Mouse (Mus musculus): Measurements from ENCODE around the gene Ccnd1.
"Not testable (repeated sequence)": the region's sequence is repeated elsewhere in the genome, so short reads cannot be mapped to it uniquely, and the experiment has no call there.

The Ccnd1 gene

DNA sequence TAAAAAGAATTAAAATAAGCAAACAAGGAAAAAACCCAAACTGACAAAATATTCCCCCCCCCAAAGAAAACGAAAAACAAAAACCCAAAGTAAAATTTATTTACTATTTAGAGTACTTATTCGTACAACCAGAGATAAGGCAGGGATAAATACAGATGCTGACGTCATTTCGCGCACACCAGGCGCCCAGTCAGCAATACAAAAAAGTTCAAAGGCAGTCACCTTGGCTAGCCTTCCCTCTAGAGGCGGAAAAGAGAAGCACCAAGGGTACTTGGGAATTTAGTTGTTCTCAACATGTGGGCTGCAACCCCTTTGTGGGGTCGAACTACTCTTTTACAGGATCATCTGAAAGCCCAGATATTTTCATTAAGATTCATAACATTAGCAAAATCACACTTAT lies 31.9 kb downstream of the Ccnd1 start:
- no peak for DNase-seq (ENCODE audit: low spot score)

GRCm38 (mm10) chr7:144906708-144907397 lies 32.9 kb downstream of the Ccnd1 start:
- DNase-seq (ENCODE audit: low spot score), result no peak

DNA sequence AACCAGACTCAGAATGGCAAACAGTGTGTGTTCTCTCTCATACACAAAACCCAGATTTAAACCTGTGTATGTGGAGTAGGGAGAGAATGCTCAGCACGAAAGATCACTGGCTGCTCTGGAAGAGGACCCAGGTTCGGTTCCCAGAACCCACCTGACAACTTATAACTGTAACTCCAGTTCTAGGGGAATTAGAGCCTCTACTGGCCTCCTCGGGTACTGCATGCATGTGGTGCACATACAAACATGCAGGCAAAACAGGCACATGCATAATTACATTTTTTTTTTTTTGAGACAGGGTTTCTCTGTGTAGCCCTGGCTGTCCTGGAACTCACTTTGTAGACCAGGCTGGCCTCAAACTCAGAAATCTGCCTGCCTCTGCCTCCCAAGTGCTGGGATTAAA lies 34.2 kb downstream of the Ccnd1 start:
- not testable (repeated sequence) for DNase-seq (ENCODE audit: low spot score)

- no peak for DNase-seq (ENCODE audit: low spot score)
Measured at GRCm38 (mm10) chr7:144898506-144898905, 41.2 kb downstream of the Ccnd1 start.

- DNase-seq (ENCODE audit: low spot score), result no peak
Measured at GRCm38 (mm10) chr7:144896294-144897218, 43.2 kb downstream of the Ccnd1 start, which contains the start of gene Fgf15. Fgf15 (plus strand) TSS chr7:144896531.

DNA sequence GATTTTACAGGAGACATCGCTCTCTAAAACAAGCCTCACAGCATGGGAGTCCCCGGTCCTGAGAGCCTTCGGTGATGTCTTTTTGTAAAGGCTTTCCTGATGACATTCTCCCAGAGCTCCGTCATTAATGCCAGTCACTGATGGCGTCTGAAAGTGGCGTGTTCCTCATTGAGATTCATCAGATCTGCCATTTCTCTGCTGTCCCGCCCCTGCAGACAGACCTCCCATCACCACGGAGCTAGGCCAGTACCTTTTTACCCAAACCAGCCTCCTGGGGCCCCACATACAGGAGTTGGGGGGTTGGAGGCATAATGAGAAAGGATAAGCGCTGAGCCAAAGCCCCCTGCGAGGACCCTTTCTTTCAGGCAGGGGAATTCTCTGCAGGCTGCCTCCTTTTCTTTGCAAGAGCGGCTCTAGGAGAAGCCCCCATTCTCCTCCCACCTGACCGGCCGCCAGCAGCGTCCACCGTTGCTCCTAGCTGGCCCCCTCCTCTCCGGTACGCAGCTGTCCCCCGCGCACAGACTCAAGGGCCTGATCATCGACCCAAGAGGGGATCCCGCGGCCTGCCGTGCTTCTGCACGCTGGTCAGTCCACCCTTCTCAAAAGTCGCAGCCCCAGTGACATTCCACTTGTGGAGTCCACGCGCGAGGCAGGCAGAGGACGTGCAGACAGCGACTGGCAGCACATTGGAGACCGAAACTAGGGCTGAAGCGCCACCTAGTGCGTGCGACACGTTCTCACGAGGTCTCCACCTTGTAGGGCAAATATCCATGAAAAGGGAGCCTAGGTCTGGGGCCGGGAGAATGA lies 44.2 kb downstream of the Ccnd1 start:
- DNase-seq (ENCODE audit: low spot score), result peak; percentile 54

GRCm38 (mm10) chr7:144894706-144895105 lies 45.0 kb downstream of the Ccnd1 start:
- DNase-seq (ENCODE audit: low spot score), result no peak

DNA sequence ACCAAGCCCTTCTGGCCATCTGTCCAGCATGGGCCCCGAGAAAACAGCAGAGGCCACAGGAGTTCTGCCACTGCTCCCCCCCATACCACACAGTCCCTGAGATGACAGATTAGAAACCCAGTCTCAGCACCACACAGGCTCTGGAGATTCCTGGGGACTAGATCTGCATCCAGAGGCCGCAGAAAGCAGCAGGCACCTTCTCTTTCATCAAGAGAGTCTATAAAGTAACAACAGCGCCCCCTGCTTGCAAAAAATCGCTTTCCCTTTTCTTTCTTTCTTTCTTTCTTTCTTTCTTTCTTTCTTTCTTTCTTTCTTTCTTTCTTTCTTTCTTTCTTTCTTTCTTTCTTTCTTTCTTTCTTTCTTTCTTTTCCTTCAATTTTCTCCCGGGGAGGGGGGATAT lies 45.5 kb downstream of the Ccnd1 start:
- DNase-seq (ENCODE audit: low spot score), result no peak

- no peak for DNase-seq (ENCODE audit: low spot score)
Measured at GRCm38 (mm10) chr7:144892322-144892721, 47.4 kb downstream of the Ccnd1 start.

GRCm38 (mm10) chr7:144891863-144892262 lies 47.9 kb downstream of the Ccnd1 start:
- no peak for DNase-seq (ENCODE audit: low spot score)

GRCm38 (mm10) chr7:144890661-144891060 lies 49.1 kb downstream of the Ccnd1 start:
- not testable (repeated sequence) for DNase-seq (ENCODE audit: low spot score)

- no peak for DNase-seq (ENCODE audit: low spot score)
Measured at GRCm38 (mm10) chr7:144888564-144889299, 51.0 kb downstream of the Ccnd1 start.

DNA sequence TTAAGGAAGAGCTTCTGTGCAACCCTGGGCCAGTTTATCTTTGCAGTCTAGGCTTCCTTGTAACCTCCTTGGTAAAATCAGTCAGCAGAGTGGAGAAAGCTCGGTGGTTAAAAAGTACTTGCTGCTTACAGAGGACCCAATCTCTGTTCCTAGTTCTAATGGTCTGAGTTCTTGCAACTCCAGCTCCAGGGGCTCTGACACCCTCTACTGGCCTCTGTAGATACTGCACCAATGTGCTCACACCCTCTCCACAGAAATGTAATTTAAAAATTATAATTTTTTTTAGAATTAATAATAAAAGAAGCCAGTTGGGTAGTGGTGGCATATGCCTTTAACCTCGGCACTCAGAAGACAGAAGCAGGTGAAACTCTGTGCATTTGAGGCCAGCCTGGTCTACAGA lies 52.1 kb downstream of the Ccnd1 start:
- no peak for DNase-seq (ENCODE audit: low spot score)

- no peak for DNase-seq (ENCODE audit: low spot score)
Measured at GRCm38 (mm10) chr7:144883106-144883505, 56.6 kb downstream of the Ccnd1 start.
